Mouse (Mus musculus) intestine, embryonic 16.5 days (tissue): ENCODE measurements at regions not wholly inside any gene's neighbourhood (a gene's known extent, or its start where the extent isn't known, plus 50 kb on each side); places are given as distances from the start of the nearest gene placed in this dataset.

Source experiments
- ATAC-seq: fragments of 200-750 bp; cut with Nextera tagmentation; 2 replicates; pipeline ENCODE4 v1.8.0; 2017; ENCODE audit warnings: moderate TSS enrichment, moderate library complexity
- H3K27ac ChIP-seq: fragments of 300-500 bp; sonication (generic); 2 replicates; pipeline ENCODE4 v1.5.1; 2014; ENCODE audit warnings: mild to moderate bottlenecking, low read length
- H3K27me3 ChIP-seq: fragments of 300-500 bp; sonication (generic); replicated peaks from 2 replicates; pipeline ENCODE4 v1.6.1; 2014; ENCODE audit warnings: low read length, control low read depth, mixed read lengths; ENCODE audit not compliant: control insufficient read depth, insufficient read depth
- H3K36me3 ChIP-seq: fragments of 300-500 bp; sonication (generic); 2 replicates; pipeline ENCODE4 v1.6.1; 2014; ENCODE audit warnings: low read length, control low read depth; ENCODE audit not compliant: control insufficient read depth, insufficient read depth
- H3K4me1 ChIP-seq: fragments of 300-500 bp; sonication (generic); 2 replicates; pipeline ENCODE4 v1.6.1; 2014; ENCODE audit warnings: low read length, control low read depth, mixed read lengths; ENCODE audit not compliant: control insufficient read depth, insufficient read depth
- H3K4me2 ChIP-seq: fragments of 300-500 bp; sonication (generic); 2 replicates; pipeline ENCODE4 v1.6.1; 2014; ENCODE audit warnings: low read depth, low read length, control low read depth
- H3K4me3 ChIP-seq: fragments of 300-500 bp; sonication (generic); 2 replicates; pipeline ENCODE4 v1.5.1; 2014; ENCODE audit warnings: mild to moderate bottlenecking, low read length
- H3K9ac ChIP-seq: fragments of 300-500 bp; sonication (generic); 2 replicates; pipeline ENCODE4 v1.6.1; 2014; ENCODE audit warnings: low read depth, low read length
- H3K9me3 ChIP-seq: fragments of 300-500 bp; sonication (generic); 2 replicates; pipeline ENCODE4 v1.6.1; 2016; ENCODE audit warnings: low read length, control low read depth; ENCODE audit not compliant: control insufficient read depth
- WGBS: fragments of 180-500 bp; shearing (Covaris S2); extraction: QIAGEN DNeasy Blood & Tissue Kit; methylation state at CpG from one replicate; pipeline ENCODE4 v1.1.7; 2014; 5-methylcytosine and 5-hydroxymethylcytosine counted together

GRCm38 (mm10) chr11:109014806-109015205, 94.7 kb downstream of the Axin2 start:
- no peak for ATAC-seq
- Histone ChIP-seq H3K27me3 (no peaks in the 10 kb centered on the region), H3K9me3 (no peaks in the 10 kb centered on the region), H3K36me3 (no peaks in the 10 kb centered on the region), H3K27ac (no peak overlapping the region), H3K4me2 (no peak overlapping the region), H3K4me1 (no peaks in the 10 kb centered on the region), H3K4me3 (no peak overlapping the region), H3K9ac (no peak overlapping the region)
- 71% methylated on average over 7 of the region's 7 CpGs for WGBS

- Histone ChIP-seq H3K27me3 (no peaks in the 10 kb centered on the region), H3K4me1 (no peaks in the 10 kb centered on the region), H3K27ac (no peak overlapping the region), H3K9me3 (no peaks in the 10 kb centered on the region), H3K36me3 (no peaks in the 10 kb centered on the region), H3K9ac (no peak overlapping the region), H3K4me3 (no peak overlapping the region), H3K4me2 (no peak overlapping the region)
- ATAC-seq = no peak
- WGBS = 94% methylated on average over 6 of the region's 6 CpGs
Observed at GRCm38 (mm10) chr11:109011161-109011560, 91.0 kb downstream of the Axin2 start.

GRCm38 (mm10) chr11:109008872-109009271, 88.7 kb downstream of the Axin2 start:
- no peaks in the 10 kb centered on the region for H3K27me3 ChIP-seq
- ATAC-seq = no peak
- H3K9me3 ChIP-seq = no peaks in the 10 kb centered on the region
- WGBS = 51% methylated on average over 2 of the region's 2 CpGs
- no peaks in the 10 kb centered on the region for H3K4me1 ChIP-seq
- H3K4me3 ChIP-seq = no peak overlapping the region
- H3K4me2 ChIP-seq = no peak overlapping the region
- no peak overlapping the region for H3K9ac ChIP-seq
- no peak overlapping the region for H3K27ac ChIP-seq
- no peaks in the 10 kb centered on the region for H3K36me3 ChIP-seq

- 89% methylated on average over 11 of the region's 11 CpGs for WGBS
- H3K4me1 ChIP-seq = no peaks in the 10 kb centered on the region
- H3K27ac ChIP-seq = no peak overlapping the region
- H3K36me3 ChIP-seq = no peaks in the 10 kb centered on the region
- no peak for ATAC-seq
- H3K27me3 ChIP-seq = no peaks in the 10 kb centered on the region
- H3K9ac ChIP-seq = no peak overlapping the region
- H3K4me3 ChIP-seq = no peak overlapping the region
- no peak overlapping the region for H3K4me2 ChIP-seq
- peaks cover 7% of the 10 kb centered on the region; the same call in 1 of the 2 replicates for H3K9me3 ChIP-seq
Observed at GRCm38 (mm10) chr11:109005681-109006080, 85.5 kb downstream of the Axin2 start.
